8 mouse cellular contexts compared by ENCODE assay signal in genomic region chr1:184851741-184852618, GRCm38 (mm10). TPM values are rescaled to one million over a fixed set of nuclear protein-coding genes. Genes with fewer than 3 reads are reported as not detected.
DNase-seq lines count a peak whose midpoint lies in the region; ATAC-seq and TF ChIP-seq lines count a peak whose summit lies in the region.

No protein-coding gene starts in this region.

- peak overlapping the region; percentile 45 for H3K4me2 ChIP-seq in lung, embryonic 15.5 days

- no peaks in the 10 kb centered on the region for H3K36me3 ChIP-seq in lung, embryonic 15.5 days

- no peak overlapping the region for H3K4me3 ChIP-seq in lung, embryonic 15.5 days
- H3K4me3 ChIP-seq in olfactory bulb, adult 2 months (ENCODE audit: insufficient read depth, low read depth, low read length): no peak overlapping the region; the same call in 1 of the 2 replicates

- ATAC-seq in hematopoietic stem cell, adult 5-6 weeks (replicated peaks in 1 of 2; ENCODE audit: insufficient read depth in 1 of 2, low FRiP score in 2 of 2, low TSS enrichment in 1 of 2, low read depth in 1 of 2, poor library complexity in 2 of 2, severe bottlenecking in 2 of 2): peak; percentile 89 to 93
- ATAC-seq in lung, embryonic 15.5 days (ENCODE audit: borderline replicate concordance, extremely low read depth, low FRiP score, low TSS enrichment): peak; percentile 71

- H3K4me1 ChIP-seq in lung, embryonic 15.5 days: peaks cover 16% of the 10 kb centered on the region
- H3K4me1 ChIP-seq in olfactory bulb, adult 2 months (ENCODE audit: control insufficient read depth, insufficient read depth, low read length): peaks cover 14% of the 10 kb centered on the region

- 12% methylated on average over 31 of the region's 31 CpGs for WGBS in lung, embryonic 15.5 days
- WGBS in olfactory bulb, adult 2 months: 22% methylated on average over 31 of the region's 31 CpGs

- TF ChIP-seq POLR2A in olfactory bulb, adult 2 months (IDR thresholded peaks at IDR 0.05; ENCODE audit: insufficient read depth, low read depth, low read length): no peak

- H3K27me3 ChIP-seq in lung, embryonic 15.5 days: no peaks in the 10 kb centered on the region; the same call in none of the 2 replicates

- DNase-seq in Muller cell, postnatal 12 days (ENCODE audit: inconsistent ontology term): peak; percentile 81
- peak; percentile 67 for DNase-seq in cerebellum, adult 8-10 months
- DNase-seq in forelimb bud, embryonic 11.5 days (ENCODE audit: low read depth, low spot score): peak; percentile 77
- DNase-seq in layer of hippocampus, adult 8-10 months (ENCODE audit: low spot score in 2 of 2): peak; percentile 74 to 76
- peak; percentile 66 for DNase-seq in thymus, postnatal 0 days (ENCODE audit: low spot score)

- peak; percentile 66; the same call in 1 of the 2 replicates for TF ChIP-seq CTCF in olfactory bulb, adult 2 months (IDR thresholded peaks at IDR 0.05; ENCODE audit: insufficient read depth, low read depth, low read length)

- no peaks in the 10 kb centered on the region for H3K9me3 ChIP-seq in lung, embryonic 15.5 days

- no peak overlapping the region for H3K9ac ChIP-seq in lung, embryonic 15.5 days

- peak overlapping the region; percentile 63 for H3K27ac ChIP-seq in lung, embryonic 15.5 days
- H3K27ac ChIP-seq in olfactory bulb, adult 2 months (ENCODE audit: insufficient read depth, low read depth, low read length): peak overlapping the region; percentile 13; the same call in 1 of the 2 replicates

RNA-seq across cellular contexts. Expression of gene Marc2, which starts 5.7 kb away (rescaled TPM):
- 66.2 and 74.8 TPM in 2 replicates for total RNA-seq in hematopoietic stem cell, adult 5-6 weeks (2017)
- 100 to 1,000 TPM; 104 to 131 (median 119) TPM for total RNA-seq in layer of hippocampus, adult 8-10 months (2022)
- polyA plus RNA-seq in lung, embryonic 15.5 days (2015; fragmentation: Nextera tagmentation; extraction: Ambion mirVana): 150 and 160 TPM in 2 replicates
- polyA plus RNA-seq in olfactory bulb, adult 2 months (2012; ENCODE audit: insufficient read depth, insufficient read length, low replicate concordance, missing spikeins): not detected in 2 replicates
- polyA plus RNA-seq in thymus, postnatal 0 days (2015; fragmentation: Nextera tagmentation; extraction: Ambion mirVana): 237 and 272 TPM in 2 replicates

RNA-seq across cellular contexts. Expression of gene C130074G19Rik, which starts 31.0 kb away (rescaled TPM):
- 0.10 TPM in 1 of 2 replicates, not detected in the other for total RNA-seq in hematopoietic stem cell, adult 5-6 weeks (2017)
- total RNA-seq in layer of hippocampus, adult 8-10 months (2022): 1 to 10 TPM; 7.2 to 8.9 (median 8.4) TPM
- 2.7 TPM in 2 replicates for polyA plus RNA-seq in lung, embryonic 15.5 days (2015; fragmentation: Nextera tagmentation; extraction: Ambion mirVana)
- not detected in 2 replicates for polyA plus RNA-seq in olfactory bulb, adult 2 months (2012; ENCODE audit: insufficient read depth, insufficient read length, low replicate concordance, missing spikeins)
- 0.86 and 1.1 TPM in 2 replicates for polyA plus RNA-seq in thymus, postnatal 0 days (2015; fragmentation: Nextera tagmentation; extraction: Ambion mirVana)

RNA-seq across cellular contexts. Expression of gene Marc1, which starts 40.9 kb away (rescaled TPM):
- total RNA-seq in hematopoietic stem cell, adult 5-6 weeks (2017): 0.25 TPM in 1 of 2 replicates, not detected in the other
- total RNA-seq in layer of hippocampus, adult 8-10 months (2022): under 1 TPM in 1 of 4 experiments, not detected in 3; 0.19 TPM
- polyA plus RNA-seq in lung, embryonic 15.5 days (2015; fragmentation: Nextera tagmentation; extraction: Ambion mirVana): 0.11 and 0.23 TPM in 2 replicates
- not detected in 2 replicates for polyA plus RNA-seq in olfactory bulb, adult 2 months (2012; ENCODE audit: insufficient read depth, insufficient read length, low replicate concordance, missing spikeins)
- 1.7 and 2.0 TPM in 2 replicates for polyA plus RNA-seq in thymus, postnatal 0 days (2015; fragmentation: Nextera tagmentation; extraction: Ambion mirVana)

Comparison
In these comparisons a context has a peak if more than half of its experiments do, and no peak if none do; other contexts are left out.
1. RNA of gene Marc2, which starts 5.7 kb away (polyA plus RNA-seq): 237 to 272 TPM in thymus, postnatal 0 days and 150 to 160 TPM in lung, embryonic 15.5 days; not detected in olfactory bulb, adult 2 months; every median in the first group is over 100 times any median in the second.
2. Peak in every context shown above with its lines, with median percentiles within 50 percentile points of each other: DNase-seq.